Mouse (Mus musculus) cortical plate, adult 2 months (tissue): ENCODE data around the gene Slit3. TPM values are rescaled to one million over a fixed set of nuclear protein-coding genes. Genes with fewer than 3 reads are reported as not detected.

Experiments used
- H3K27ac ChIP-seq: fragments of 200-500 bp; 2 replicates; pipeline ENCODE4 v1.5.1; 2012; ENCODE audit warnings: low read length, control low read depth, inconsistent platforms; ENCODE audit not compliant: insufficient read depth
- H3K4me1 ChIP-seq: fragments of 200-500 bp; 2 replicates; pipeline ENCODE4 v1.6.1; 2011; ENCODE audit warnings: low read length; ENCODE audit not compliant: control insufficient read depth, insufficient read depth
- H3K4me3 ChIP-seq: fragments of 200-500 bp; 2 replicates; pipeline ENCODE4 v1.5.1; 2011; ENCODE audit warnings: mild to moderate bottlenecking, low read length, control low read depth; ENCODE audit not compliant: insufficient read depth
- CTCF ChIP-seq: fragments of 200-500 bp; IDR thresholded peaks from 2 replicates; pipeline ENCODE4 v1.5.1; 2011; ENCODE audit warnings: mild to moderate bottlenecking, control low read depth, low read length; ENCODE audit not compliant: insufficient read depth; ENCODE audit errors: extremely low read depth
- POLR2A ChIP-seq: fragments of 200-500 bp; IDR thresholded peaks from 2 replicates; pipeline ENCODE4 v1.6.1; 2011; ENCODE audit warnings: mild to moderate bottlenecking, low read length, control low read depth; ENCODE audit not compliant: insufficient read depth; ENCODE audit errors: extremely low read depth
- polyA plus RNA-seq: library from polyadenylated mRNA; depleted of rRNA; stranded (reverse); fragments of >200 nt; gene quantifications from 2 replicates; pipeline ENCODE4 v1.2.3, GENCODE M21; 2012

Gene Slit3
- polyA plus RNA-seq, 1 experiment, result 15.8 TPM

DNA sequence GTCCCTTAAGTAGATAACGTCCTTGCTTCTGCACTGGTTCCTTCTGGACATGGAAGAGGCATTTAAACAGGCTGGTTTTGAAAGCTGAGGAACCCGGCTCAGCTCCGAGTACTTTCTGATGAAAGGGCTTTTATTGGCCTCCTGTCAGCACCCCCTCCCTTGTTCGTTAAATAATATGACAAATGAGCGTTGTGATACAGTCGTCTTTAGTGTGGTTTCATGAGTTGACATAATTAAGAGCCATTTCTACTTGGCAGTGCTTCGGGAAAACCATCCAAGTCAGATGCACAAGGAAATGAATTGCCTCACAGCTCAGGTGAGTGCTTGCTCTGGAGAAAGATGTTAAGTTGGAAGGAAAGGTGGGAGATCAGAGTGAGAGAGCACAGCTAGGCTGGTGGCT is 173.6 kb downstream of the Slit3 start:
- no peak overlapping the region for H3K27ac ChIP-seq
- no peak overlapping the region for H3K4me3 ChIP-seq
- TF ChIP-seq POLR2A, result no peak
- TF ChIP-seq CTCF, result no peak
- no peaks in the 10 kb centered on the region; the same call in none of the 2 replicates for H3K4me1 ChIP-seq

DNA sequence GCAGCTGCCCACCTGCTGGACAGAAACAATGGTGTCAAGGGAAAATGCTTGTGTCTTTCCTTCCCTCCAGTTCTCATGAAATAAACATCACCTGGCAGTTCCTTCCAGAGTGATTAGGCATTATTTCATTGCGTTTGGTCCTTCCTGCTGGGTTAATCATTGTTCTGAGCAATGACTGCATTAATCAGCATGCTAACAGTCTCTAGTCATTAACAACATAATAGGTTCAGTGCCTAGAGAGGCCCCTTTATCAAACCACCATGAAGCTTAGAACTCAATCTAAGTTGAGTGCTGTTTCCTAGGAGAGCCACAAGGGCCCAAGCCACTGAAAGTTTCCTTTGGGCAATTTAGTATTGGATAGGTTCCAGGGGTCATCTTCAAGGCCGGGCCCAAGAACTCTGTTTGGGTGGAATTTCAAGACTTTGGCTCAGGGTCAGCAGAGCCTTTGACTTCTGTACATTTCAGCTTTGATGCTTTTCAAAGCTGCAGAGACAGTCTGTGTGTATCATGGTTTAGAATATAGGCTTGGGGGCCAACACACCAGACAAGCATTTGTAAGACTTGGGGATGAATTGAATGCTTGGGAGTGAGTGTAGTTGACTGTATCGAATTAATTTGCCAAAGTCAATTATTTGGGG is 174.3 kb downstream of the Slit3 start:
- H3K27ac ChIP-seq, result no peak overlapping the region
- no peak overlapping the region for H3K4me3 ChIP-seq
- peaks cover 1% of the 10 kb centered on the region for H3K4me1 ChIP-seq
- TF ChIP-seq CTCF (no peak), POLR2A (no peak)

DNA sequence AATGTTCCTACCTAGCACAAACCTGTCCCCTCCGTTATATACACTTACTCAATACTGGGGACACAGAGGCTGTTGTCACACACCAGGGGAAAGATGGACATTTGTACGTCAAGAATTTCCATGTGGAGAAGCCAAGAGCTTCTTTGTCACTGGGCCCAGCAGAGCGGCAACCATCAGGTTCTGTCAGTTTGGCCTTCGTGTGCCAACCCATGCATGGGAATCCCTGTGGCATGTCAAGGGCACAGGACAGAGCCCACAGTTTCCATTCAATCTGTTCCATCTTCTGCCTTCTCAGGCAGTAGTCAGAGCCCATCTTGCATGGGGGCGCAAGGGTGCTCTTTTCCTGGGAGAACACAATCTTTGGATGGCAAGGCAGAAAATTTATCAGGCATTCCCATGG is 175.8 kb downstream of the Slit3 start:
- no peak overlapping the region for H3K4me3 ChIP-seq
- no peak for TF ChIP-seq POLR2A
- TF ChIP-seq CTCF, result no peak
- no peak overlapping the region for H3K27ac ChIP-seq
- H3K4me1 ChIP-seq, result peaks cover 1% of the 10 kb centered on the region

DNA sequence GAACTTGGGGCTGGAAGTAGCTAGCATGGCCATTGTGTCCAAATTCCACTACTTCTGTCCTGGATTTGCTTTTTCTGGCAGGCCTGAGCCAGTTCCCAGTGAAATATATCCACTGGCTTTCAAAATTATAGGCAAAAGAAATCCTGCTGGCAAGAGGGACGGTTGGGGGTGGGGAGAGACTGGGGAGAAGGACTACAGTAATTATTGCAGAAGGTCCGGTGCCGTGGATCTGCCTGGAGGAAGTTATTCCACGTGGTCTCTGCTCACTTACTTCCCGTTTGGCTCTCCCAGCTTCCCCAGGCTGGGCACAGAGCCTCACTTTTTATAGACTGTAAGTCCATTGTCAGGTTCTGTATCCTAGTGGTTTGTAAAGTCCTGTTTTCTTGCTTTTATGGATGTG is 176.3 kb downstream of the Slit3 start:
- TF ChIP-seq POLR2A (no peak), CTCF (no peak)
- peaks cover 1% of the 10 kb centered on the region for H3K4me1 ChIP-seq
- no peak overlapping the region for H3K27ac ChIP-seq
- no peak overlapping the region for H3K4me3 ChIP-seq

DNA sequence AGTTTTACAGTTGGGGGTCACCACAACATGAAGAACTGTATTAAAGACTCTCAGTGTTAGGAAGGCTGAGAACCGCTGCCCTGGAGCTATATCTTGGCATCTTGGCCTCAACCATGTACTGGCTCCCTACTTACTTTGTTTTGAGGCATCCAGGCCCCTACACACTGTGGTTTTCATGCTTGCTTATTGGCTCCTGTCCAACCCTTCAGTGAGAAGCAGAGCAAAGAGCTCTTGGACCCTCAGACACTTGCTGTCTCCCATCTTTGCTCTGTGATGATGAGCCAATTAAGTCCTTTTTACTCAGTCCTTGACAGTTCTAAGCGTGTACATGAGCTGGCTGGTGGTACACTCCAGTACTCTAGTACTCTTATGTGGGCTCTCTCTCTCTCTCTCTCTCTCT is 177.5 kb downstream of the Slit3 start:
- Histone ChIP-seq H3K4me3 (no peak overlapping the region), H3K4me1 (peaks cover 1% of the 10 kb centered on the region), H3K27ac (no peak overlapping the region)
- no peak for TF ChIP-seq POLR2A
- TF ChIP-seq CTCF, result no peak

DNA sequence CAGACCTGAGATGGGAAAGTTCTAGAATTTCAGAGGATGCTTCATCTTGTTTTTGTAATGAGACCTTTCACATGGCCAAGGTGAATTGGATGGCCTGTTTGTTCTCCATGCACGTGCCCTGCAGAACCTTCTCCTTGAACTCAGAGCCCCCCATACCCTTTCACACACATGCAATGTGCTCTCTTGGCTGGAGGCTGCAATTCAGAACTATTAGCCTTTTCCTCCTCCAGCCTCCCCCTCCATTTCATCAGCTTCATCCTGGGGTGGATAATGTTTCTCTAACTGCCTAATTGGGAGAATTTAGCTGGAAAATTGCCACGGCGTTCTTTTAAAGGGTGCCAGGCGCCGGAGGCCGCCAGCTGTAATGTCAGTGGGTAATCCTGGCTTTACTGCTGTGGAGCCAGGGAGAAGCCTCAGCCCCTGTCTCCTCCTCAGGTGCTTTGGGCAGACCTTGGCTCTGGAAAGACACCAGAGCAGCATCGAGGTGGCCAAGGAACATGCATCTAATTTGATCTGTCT is 178.9 kb downstream of the Slit3 start:
- TF ChIP-seq POLR2A (no peak), CTCF (no peak)
- Histone ChIP-seq H3K4me3 (no peak overlapping the region), H3K4me1 (peaks cover 1% of the 10 kb centered on the region), H3K27ac (no peak overlapping the region)

DNA sequence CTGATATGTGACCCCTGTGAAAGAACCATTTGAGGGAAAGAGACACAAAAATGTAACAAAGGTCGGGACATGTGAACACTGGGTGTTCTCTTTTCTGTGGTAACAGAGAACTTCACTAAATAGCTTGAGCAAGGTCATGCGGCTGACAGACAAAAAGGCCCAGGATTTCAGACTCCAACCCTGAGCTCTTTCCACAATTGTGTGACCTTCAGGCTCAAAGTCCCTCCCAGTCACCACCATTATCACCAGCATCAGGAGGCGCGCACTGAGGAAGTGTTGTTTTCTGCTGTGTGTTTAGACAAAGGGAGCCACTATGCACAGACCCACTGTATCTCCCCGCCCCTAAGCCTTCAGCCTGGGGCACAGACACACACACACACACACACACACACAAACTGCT is 181.2 kb downstream of the Slit3 start:
- TF ChIP-seq CTCF (no peak), POLR2A (no peak)
- Histone ChIP-seq H3K4me1 (peaks cover 10% of the 10 kb centered on the region), H3K4me3 (no peak overlapping the region), H3K27ac (no peak overlapping the region)

DNA sequence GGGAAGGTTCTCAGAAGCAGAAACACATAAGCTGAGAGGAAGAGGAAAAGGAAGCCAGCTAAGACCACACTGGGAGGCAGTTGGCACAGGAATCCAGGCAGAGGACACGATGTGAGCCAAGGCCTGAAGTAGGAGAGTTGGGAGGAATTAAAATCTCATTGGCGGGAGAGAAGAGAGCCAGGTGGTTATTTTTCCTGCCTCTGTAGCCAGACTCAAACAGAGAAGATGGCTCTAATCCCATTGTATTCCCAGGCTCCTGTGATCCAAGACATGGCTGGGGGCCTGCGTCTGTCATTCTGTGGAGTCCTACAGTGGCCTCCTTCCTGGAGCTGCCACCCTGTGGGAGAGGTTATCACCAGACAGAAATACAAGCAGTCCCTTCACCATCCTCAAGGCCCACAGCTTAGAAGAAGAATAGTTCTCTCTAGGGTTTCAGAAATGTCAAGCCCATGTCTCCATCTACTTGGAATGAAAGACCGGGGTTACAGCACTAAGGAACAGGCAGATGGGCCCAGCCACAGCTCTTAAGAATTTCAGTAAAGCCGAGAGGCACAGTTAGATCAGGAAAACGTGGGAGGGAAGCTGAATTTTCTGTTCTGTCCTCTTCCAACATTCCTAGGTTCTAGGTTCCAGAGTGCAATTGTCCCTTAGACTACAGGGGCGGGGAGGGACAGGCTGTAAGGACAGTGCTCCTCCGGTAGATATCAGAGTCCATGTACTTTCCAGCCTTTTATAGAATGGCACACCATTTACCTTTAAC is 183.4 kb downstream of the Slit3 start:
- H3K4me1 ChIP-seq, result peaks cover 10% of the 10 kb centered on the region
- TF ChIP-seq POLR2A (no peak), CTCF (no peak)
- peak overlapping the region; percentile 55; the same call in 1 of the 2 replicates for H3K27ac ChIP-seq
- H3K4me3 ChIP-seq, result no peak overlapping the region

DNA sequence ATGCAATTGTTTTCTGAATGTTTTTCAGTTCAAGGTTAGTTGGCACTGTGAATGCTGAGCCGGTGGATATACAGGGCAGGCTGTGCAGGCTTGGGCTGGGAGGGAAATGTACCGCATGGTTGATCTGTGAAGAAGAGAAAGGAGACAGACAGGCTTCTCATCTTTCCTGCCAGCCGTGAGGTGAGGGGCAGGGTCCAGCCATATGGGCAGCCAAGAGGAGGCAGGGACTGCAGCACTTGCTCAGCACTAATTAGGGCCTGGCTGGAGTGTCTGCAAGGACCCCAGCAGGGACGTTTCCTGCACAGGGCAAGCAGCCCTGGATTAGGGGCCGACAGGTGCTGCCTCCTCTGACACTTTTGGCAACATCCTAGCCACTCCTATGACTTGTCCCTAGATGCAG is 184.1 kb downstream of the Slit3 start:
- no peak for TF ChIP-seq POLR2A
- no peak for TF ChIP-seq CTCF
- Histone ChIP-seq H3K4me1 (peaks cover 8% of the 10 kb centered on the region), H3K4me3 (no peak overlapping the region), H3K27ac (0 out of 2 replicates have a peak overlapping the region, but pooled peaks have one; percentile 55)

DNA sequence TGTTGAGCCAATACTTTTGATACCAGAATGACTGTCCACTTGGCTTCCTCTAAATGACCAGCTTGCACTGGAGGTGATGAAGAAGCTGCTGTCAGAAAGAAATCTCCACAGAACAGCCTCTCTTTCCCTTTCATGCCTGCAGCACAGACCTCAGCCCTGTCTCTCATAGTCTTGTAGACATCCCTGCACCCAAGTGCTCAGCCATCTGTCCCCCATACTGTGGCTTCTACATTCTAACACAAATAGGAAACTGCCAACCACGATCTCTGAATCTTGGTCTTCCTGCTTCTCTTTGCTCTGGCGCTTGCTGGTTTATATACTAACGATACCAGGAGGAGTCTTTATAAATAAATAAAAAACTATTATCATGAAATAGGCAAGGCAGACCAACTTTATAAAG is 184.9 kb downstream of the Slit3 start:
- no peak overlapping the region for H3K27ac ChIP-seq
- no peak for TF ChIP-seq POLR2A
- TF ChIP-seq CTCF, result no peak

More for the DNA sequence above, 184.9 kb downstream of the Slit3 start:
- H3K4me1 ChIP-seq, result peaks cover 8% of the 10 kb centered on the region
- no peak overlapping the region for H3K4me3 ChIP-seq
